Comparison of ENCODE assay signal across 2 mouse cellular contexts in the genomic region with DNA sequence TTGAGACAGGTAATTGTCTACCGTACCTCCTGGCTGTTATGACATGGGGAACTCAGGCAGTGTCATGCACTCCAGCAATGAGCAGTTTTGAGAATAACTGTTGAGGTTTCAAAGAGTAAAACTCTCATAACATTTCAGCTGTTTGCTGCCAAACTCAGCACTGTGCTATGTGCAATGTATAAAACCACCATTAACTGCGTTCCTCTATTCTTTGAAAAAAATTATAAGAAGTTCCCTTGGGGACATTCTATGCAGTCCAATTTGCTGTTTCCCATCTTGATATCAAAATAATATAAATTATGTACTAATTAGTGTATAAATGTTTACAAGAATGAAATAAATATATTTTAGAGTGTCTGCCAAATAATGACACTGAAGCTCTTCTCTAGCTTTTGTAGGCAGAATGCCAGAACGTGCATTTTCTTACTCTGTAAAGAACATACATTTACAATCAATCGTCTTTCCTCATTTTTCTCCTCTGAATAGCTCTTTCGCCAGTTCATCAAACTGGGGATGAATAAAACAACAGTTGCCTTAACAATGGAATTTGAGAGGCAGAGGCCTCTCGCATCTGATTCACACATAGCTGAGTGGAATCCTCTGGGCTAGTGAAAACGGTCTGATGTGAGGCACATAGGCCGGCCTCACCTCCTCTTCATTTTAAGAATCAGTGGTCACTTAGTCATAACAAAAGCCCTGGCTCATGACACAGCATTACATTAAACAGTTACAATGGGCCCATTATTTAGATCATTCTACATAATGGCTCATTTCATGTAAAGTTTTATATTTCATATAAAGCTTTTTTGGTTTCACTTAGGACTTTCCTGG.
TF ChIP-seq lines count a peak whose summit lies in the region.

No protein-coding gene starts in this region.

TF ChIP-seq in CH12.LX, 34 proteins besides CTCF, POLR2A, EP300 and RAD21 (continued from another document):
- no peak for TF ChIP-seq MEF2A (IDR thresholded peaks at IDR 0.05; ENCODE audit: borderline replicate concordance, low read depth, low read length)

TF ChIP-seq in myocyte, 11 proteins besides CTCF, POLR2A, EP300 and RAD21 (continued from another document):
- TF ChIP-seq TCF3 (IDR thresholded peaks at IDR 0.05; ENCODE audit: insufficient read length, low read depth) (no peak), POLR2AphosphoS2 (IDR thresholded peaks at IDR 0.05; ENCODE audit: insufficient read length, low read depth) (no peak), USF1 (IDR thresholded peaks at IDR 0.05; ENCODE audit: low read depth) (no peak), REST (IDR thresholded peaks at IDR 0.05; ENCODE audit: insufficient read depth, insufficient read length) (no peak)
TF ChIP-seq in myocyte: peak in this region for 0.
